Mouse (Mus musculus): ENCODE measurements at regions not wholly inside any gene's neighbourhood (a gene's known extent, or its start where the extent isn't known, plus 50 kb on each side); places are given as distances from the start of the nearest gene placed in this dataset.

GRCm38 (mm10) chr6:94898881-94899280 is 198.9 kb upstream of the Lrig1 start:
- DNase-seq = no peak

- no peak for DNase-seq
Observed at GRCm38 (mm10) chr6:94890165-94890564, 190.2 kb upstream of the Lrig1 start.

DNA sequence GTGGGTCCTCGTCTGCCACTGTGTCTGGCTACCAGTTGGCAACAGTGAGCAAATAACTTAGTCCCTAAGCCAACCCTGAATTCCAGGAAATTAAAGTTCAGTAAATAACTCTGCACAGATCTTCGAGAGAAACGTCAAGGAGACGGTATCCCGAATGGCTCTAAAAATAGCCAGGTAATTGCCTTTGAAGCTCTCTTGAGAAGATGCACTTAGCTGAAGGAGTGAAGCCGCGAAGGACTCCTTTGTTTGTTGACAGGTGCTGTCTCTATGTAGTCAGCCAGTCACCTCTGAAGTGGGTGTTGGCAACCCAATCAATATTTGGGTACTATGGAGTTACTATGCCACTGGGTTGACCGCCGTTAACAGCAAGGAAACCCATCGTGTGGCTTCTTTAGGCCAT is 189.3 kb upstream of the Lrig1 start:
- no peak for DNase-seq

GRCm38 (mm10) chr6:94881139-94881538 is 181.2 kb upstream of the Lrig1 start:
- no peak for DNase-seq

- DNase-seq = no peak
Observed at GRCm38 (mm10) chr6:94875841-94876240, 175.9 kb upstream of the Lrig1 start.

- no peak for DNase-seq
Observed at GRCm38 (mm10) chr6:94875065-94875464, 175.1 kb upstream of the Lrig1 start.

GRCm38 (mm10) chr6:94874415-94874814 is 174.5 kb upstream of the Lrig1 start:
- DNase-seq = no peak

GRCm38 (mm10) chr6:94867952-94868351 is 168.0 kb upstream of the Lrig1 start:
- DNase-seq = no peak

GRCm38 (mm10) chr6:94865498-94865897 is 165.5 kb upstream of the Lrig1 start:
- no peak for DNase-seq

GRCm38 (mm10) chr6:94858121-94858621 is 158.2 kb upstream of the Lrig1 start:
- no peak for DNase-seq

GRCm38 (mm10) chr6:94850121-94850520 is 150.2 kb upstream of the Lrig1 start:
- DNase-seq = no peak

- no peak for DNase-seq
Observed at GRCm38 (mm10) chr6:94849533-94849932, 149.6 kb upstream of the Lrig1 start.

- no peak for DNase-seq
Observed at GRCm38 (mm10) chr6:94848437-94848836, 148.5 kb upstream of the Lrig1 start.

- no peak for DNase-seq
Observed at GRCm38 (mm10) chr6:94845821-94846220, 145.9 kb upstream of the Lrig1 start.

DNA sequence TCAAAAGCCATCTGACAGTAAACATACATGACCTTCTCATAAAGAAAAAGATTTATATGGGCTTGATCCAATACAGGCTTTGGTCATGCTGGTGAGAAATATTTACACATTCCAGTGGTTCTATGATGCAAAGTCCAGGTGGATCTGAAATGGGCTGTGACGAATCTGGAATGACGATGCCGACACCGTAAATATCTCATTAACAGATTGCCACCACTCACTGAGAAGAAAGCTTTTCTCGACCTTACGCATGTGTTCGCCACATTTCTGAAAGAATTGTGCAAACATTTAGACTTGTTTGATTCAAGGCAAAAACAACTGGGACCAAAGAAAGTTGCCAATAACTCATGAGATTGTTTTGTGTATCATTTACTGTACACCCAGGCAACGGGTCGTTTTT is 142.9 kb upstream of the Lrig1 start:
- no peak for DNase-seq

- no peak for DNase-seq
Observed at GRCm38 (mm10) chr6:94841881-94842280, 141.9 kb upstream of the Lrig1 start.

DNA sequence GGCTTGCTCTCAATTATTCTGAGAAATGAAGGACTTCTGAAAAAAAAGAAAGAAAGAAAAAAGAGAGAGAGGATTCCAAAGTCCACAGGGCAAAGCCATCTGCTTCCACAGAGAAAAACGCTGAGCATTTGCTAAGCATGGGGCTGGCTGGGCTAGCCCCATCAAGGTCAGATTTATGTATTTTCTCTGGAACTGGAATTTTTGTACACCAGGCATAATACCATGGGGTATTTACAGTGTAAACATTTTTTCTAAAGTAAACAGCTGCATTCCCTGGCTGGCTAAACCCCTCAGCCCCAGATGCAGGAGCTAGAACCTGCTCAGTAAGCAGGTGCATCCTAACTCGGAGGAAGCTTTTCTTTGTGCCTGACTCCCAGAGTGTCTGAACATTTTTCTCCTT is 135.8 kb upstream of the Lrig1 start:
- DNase-seq = no peak

DNA sequence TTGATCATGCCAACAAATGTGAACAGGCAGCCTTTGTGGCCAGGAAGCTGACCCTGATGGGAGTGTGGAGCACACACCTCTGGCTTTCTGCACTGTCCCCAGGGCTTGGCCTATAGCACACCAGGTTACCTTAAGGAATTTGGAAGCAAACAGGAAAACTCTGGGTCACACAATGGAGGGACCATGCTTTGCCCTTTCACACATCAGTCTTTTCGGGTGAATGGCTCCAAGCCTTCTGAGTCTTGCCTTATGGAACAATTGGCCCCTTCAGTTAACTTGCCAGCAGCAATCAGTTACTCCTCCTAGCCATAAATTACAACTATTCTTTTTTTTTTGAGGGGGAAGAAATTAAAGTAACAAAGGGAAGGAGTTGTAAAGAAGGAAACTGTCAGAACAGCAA is 134.6 kb upstream of the Lrig1 start:
- no peak for DNase-seq

DNA sequence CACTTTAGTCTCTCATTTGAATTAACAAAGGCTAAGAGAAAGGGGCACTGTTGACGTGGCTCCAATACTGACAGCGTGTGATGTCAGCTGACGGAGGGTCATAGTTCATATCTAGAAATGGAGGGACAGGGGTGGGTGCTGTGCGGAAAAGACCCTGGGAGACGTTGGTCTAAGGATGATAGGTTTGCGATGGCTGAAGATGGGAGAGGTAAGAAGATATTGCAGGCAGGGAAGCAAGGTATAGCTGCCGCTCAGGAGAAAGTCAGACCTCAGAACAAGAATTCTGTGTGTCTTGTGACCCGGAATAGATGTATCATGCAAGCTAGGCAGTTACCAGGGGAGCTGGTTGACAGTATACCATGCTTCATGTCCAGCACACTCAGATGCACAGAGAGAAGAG is 130.8 kb upstream of the Lrig1 start:
- DNase-seq = no peak

DNA sequence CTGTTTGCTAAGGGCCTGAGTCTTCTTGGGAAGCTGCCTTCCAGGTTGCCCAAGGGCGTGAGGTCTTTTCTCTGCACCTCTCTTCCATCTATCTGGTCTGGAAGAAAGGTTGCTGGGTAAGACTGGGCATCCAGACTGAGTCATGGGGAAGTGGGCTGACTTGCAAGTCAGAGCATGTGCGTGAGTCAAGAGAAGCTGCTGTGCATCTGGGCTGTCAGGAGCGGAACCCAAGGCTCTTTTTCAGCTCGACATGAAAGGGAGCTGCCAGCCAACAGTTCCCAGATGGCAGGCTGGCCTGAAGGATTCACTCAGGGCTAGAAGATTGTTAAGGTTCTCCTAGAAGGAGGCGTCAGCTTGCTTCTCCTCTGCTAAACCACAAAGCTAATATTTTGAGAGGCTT is 129.3 kb upstream of the Lrig1 start:
- DNase-seq = no peak

DNA sequence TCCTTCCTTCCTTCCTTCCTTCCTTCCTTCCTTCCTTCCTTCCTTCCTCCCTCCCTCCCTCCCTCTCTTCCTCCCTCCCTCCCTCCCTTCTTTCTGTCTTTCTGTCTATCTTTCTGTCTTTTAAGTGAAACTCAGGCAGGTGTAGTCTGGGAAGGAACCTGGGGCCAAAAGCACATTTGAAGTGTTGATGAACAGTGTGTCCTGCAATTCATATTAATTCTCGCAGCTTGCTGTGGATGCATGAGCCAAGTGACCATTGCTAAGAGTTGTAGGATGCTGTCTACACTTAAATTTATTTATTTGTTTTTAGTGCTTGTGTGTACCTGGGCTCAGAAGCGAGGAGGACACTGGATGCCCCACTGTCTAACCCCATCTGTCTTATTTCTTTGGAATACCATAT is 126.7 kb upstream of the Lrig1 start:
- no peak for DNase-seq

DNA sequence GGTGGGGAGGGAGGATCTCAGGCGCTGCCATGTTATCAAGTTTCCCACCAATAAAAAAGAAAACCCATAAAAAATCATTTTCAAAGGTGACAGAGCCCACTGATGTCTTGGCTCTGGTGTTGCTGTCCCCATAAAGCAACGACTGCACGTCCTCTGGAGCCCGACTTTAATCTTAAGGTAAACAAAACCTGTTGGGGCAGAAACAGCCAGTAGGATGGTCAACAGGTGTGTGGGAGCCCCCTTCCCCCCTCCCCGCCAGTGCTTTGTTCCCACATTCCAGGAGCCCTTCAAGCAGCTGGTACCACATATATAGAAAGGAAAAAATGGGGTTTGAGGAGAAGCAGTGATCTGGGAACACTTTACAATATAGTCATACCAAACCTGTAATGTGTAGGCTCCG is 118.3 kb upstream of the Lrig1 start:
- no peak for DNase-seq

GRCm38 (mm10) chr6:94816161-94816560 is 116.2 kb upstream of the Lrig1 start:
- DNase-seq = no peak

DNA sequence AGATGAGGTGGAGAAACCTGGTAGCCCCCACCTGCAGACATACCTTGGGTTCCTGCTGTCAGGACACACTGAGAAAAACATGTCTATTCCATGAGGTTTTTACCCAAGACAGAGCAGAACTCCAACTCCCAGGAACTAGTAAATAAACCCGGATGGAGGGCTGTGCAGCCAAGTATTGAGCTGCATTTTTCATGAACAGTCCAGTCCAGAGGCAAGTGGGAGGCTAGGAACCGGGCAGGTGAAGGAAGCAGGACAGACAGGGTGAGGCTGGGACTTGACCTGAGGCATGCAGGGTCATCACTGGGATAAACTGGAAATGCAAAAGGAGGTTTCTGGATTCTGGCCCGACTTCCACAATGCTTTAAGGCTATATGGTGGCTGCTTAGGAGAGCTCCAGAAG is 114.8 kb upstream of the Lrig1 start:
- no peak for DNase-seq

- DNase-seq = no peak
Observed at GRCm38 (mm10) chr6:94813481-94814148, 113.7 kb upstream of the Lrig1 start.

All from right cerebral cortex, postnatal 14 days (tissue).